Mouse (Mus musculus) brown adipose tissue, adult 24 weeks (tissue): ENCODE data around the gene Micall1. TPM values are rescaled to one million over a fixed set of nuclear protein-coding genes. Genes with fewer than 3 reads are reported as not detected.

Experiments used
- H3K27ac ChIP-seq: fragments of 200-500 bp; replicated peaks from 2 replicates; pipeline ENCODE4 v1.5.1; 2012; ENCODE audit warnings: low read depth, mild to moderate bottlenecking, low read length
- H3K4me1 ChIP-seq: fragments of 200-500 bp; 2 replicates; pipeline ENCODE4 v1.6.1; 2012; ENCODE audit warnings: low read length, mixed read lengths; ENCODE audit not compliant: control insufficient read depth, insufficient read depth, insufficient read length
- H3K4me3 ChIP-seq: fragments of 200-500 bp; 2 replicates; pipeline ENCODE4 v1.5.1; 2012; ENCODE audit warnings: low read depth, mild to moderate bottlenecking, low read length, moderate library complexity; ENCODE audit not compliant: insufficient read depth
- polyA plus RNA-seq: library from polyadenylated mRNA; stranded (reverse); fragments of >200 nt; gene quantifications from 2 replicates; pipeline ENCODE4 v1.2.4, GENCODE M21; 2012; ENCODE audit not compliant: missing spikeins, insufficient read depth, insufficient read length

Gene Micall1
- 20.2 and 21.8 TPM in 2 replicates for polyA plus RNA-seq

GRCm38 (mm10) chr15:79108421-79109320, at the start of gene Micall1:
Gene Micall1, plus strand, starts transcription at chr15:79108898.
- H3K4me1 ChIP-seq, result peaks cover 8% of the 10 kb centered on the region; the same call in 1 of the 2 replicates

GRCm38 (mm10) chr15:79060887-79061565, 47.7 kb upstream of the Micall1 start:
- no peaks in the 10 kb centered on the region for H3K4me1 ChIP-seq
- no peak overlapping the region for H3K27ac ChIP-seq
- no peak overlapping the region for H3K4me3 ChIP-seq

More at GRCm38 (mm10) chr15:79108421-79109320, at the start of gene Micall1:
- peak within 1 kb of the TSS; percentile 76 for H3K4me3 ChIP-seq
- peak within 1 kb of the TSS; percentile 92 for H3K27ac ChIP-seq

- H3K4me1 ChIP-seq, result no peaks in the 10 kb centered on the region
- H3K4me3 ChIP-seq, result peak within 1 kb of the TSS; percentile 74
- H3K27ac ChIP-seq, result no peak within 1 kb of the TSS
Observed at GRCm38 (mm10) chr15:79062376-79063159, 46.1 kb upstream of the Micall1 start, which contains the start of gene Ankrd54. Gene Ankrd54, minus strand, starts transcription at chr15:79062893.

GRCm38 (mm10) chr15:79063160-79063740, 45.4 kb upstream of the Micall1 start:
- Histone ChIP-seq H3K4me1 (no peaks in the 10 kb centered on the region), H3K4me3 (peak overlapping the region; percentile 2; the same call in 1 of the 2 replicates), H3K27ac (no peak overlapping the region)

GRCm38 (mm10) chr15:79065086-79065770, 43.5 kb upstream of the Micall1 start:
- no peak overlapping the region for H3K4me3 ChIP-seq
- H3K27ac ChIP-seq, result no peak overlapping the region
- H3K4me1 ChIP-seq, result no peaks in the 10 kb centered on the region

GRCm38 (mm10) chr15:79066276-79066675, 42.4 kb upstream of the Micall1 start:
- Histone ChIP-seq H3K27ac (no peak overlapping the region), H3K4me3 (no peak overlapping the region), H3K4me1 (no peaks in the 10 kb centered on the region)

- H3K27ac ChIP-seq, result no peak overlapping the region
Observed at GRCm38 (mm10) chr15:79067631-79068030, 41.1 kb upstream of the Micall1 start.

GRCm38 (mm10) chr15:79068416-79068815, 40.3 kb upstream of the Micall1 start:
- H3K4me3 ChIP-seq, result no peak overlapping the region
- no peaks in the 10 kb centered on the region for H3K4me1 ChIP-seq
- H3K27ac ChIP-seq, result no peak overlapping the region

More at GRCm38 (mm10) chr15:79067631-79068030, 41.1 kb upstream of the Micall1 start:
- Histone ChIP-seq H3K4me3 (no peak overlapping the region), H3K4me1 (no peaks in the 10 kb centered on the region)

GRCm38 (mm10) chr15:79071117-79072039, 37.3 kb upstream of the Micall1 start:
- no peak overlapping the region for H3K27ac ChIP-seq
- H3K4me1 ChIP-seq, result peaks cover 4% of the 10 kb centered on the region
- H3K4me3 ChIP-seq, result no peak overlapping the region

- Histone ChIP-seq H3K4me3 (no peak overlapping the region), H3K4me1 (peaks cover 8% of the 10 kb centered on the region), H3K27ac (no peak overlapping the region)
Observed at GRCm38 (mm10) chr15:79073752-79074151, 34.9 kb upstream of the Micall1 start.

- H3K4me1 ChIP-seq, result peaks cover 8% of the 10 kb centered on the region
- H3K4me3 ChIP-seq, result peak overlapping the region; percentile 91
- H3K27ac ChIP-seq, result peak overlapping the region; percentile 72
Observed at GRCm38 (mm10) chr15:79074446-79074845, 34.3 kb upstream of the Micall1 start.

- peaks cover 8% of the 10 kb centered on the region for H3K4me1 ChIP-seq
- H3K4me3 ChIP-seq, result peak within 1 kb of the TSS; percentile 91
- H3K27ac ChIP-seq, result peak within 1 kb of the TSS; percentile 72
Observed at GRCm38 (mm10) chr15:79074913-79075532, 33.7 kb upstream of the Micall1 start, which contains the start of gene Eif3l. Gene Eif3l, plus strand, starts transcription at chr15:79075179.
